Mouse (Mus musculus): ENCODE measurements at regions not wholly inside any gene's neighbourhood (a gene's known extent, or its start where the extent isn't known, plus 50 kb on each side); places are given as distances from the start of the nearest gene placed in this dataset.

- no peak overlapping the region for H3K4me3 ChIP-seq (ENCODE audit: control insufficient read depth, low read depth, low read length)
- H3K27me3 ChIP-seq (ENCODE audit: control insufficient read depth, insufficient read depth, low read length), result no peaks in the 10 kb centered on the region
- no peak overlapping the region for H3K27ac ChIP-seq (ENCODE audit: control insufficient read depth, insufficient read depth, low read depth, low read length)
- H3K4me1 ChIP-seq (ENCODE audit: control insufficient read depth, insufficient read depth, low read length), result no peaks in the 10 kb centered on the region
- no peaks in the 10 kb centered on the region for H3K36me3 ChIP-seq (ENCODE audit: control insufficient read depth, insufficient read depth, low read length)
- TF ChIP-seq POLR2A (IDR thresholded peaks at IDR 0.05; ENCODE audit: control insufficient read depth, low read depth, low read length), result no peak
- no peak for TF ChIP-seq CTCF (IDR thresholded peaks at IDR 0.05; ENCODE audit: control insufficient read depth, insufficient read depth, insufficient replicate concordance, low read depth, low read length)
Observed at GRCm38 (mm10) chr6:31048920-31049576, 90.2 kb upstream of the Klf14 start.

DNA sequence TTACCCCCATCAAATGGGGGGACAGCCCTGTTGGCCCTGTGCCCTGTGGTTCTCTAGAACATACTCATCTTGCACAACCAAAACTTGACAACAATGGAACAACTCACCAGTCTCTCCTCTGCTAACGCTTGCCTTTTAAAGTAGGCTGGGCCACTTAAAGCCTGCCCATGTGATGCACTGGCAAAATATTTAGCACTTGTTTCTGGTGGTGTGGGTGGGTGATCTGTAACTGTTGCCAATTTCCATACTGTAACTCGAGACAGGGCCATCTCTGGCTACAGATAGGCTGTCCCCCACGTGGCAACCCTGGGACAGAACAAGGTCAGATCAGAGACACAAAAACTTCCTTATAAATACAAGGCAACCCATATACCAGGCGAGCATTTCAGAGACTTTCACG lies 92.0 kb upstream of the Klf14 start:
- H3K4me1 ChIP-seq (ENCODE audit: control insufficient read depth, insufficient read depth, low read length), result no peaks in the 10 kb centered on the region
- H3K27me3 ChIP-seq (ENCODE audit: control insufficient read depth, insufficient read depth, low read length), result no peaks in the 10 kb centered on the region
- no peaks in the 10 kb centered on the region for H3K36me3 ChIP-seq (ENCODE audit: control insufficient read depth, insufficient read depth, low read length)
- TF ChIP-seq POLR2A (IDR thresholded peaks at IDR 0.05; ENCODE audit: control insufficient read depth, low read depth, low read length) (no peak), CTCF (IDR thresholded peaks at IDR 0.05; ENCODE audit: control insufficient read depth, insufficient read depth, insufficient replicate concordance, low read depth, low read length) (no peak)
- no peak overlapping the region for H3K4me3 ChIP-seq (ENCODE audit: control insufficient read depth, low read depth, low read length)
- H3K27ac ChIP-seq (ENCODE audit: control insufficient read depth, insufficient read depth, low read depth, low read length), result no peak overlapping the region

DNA sequence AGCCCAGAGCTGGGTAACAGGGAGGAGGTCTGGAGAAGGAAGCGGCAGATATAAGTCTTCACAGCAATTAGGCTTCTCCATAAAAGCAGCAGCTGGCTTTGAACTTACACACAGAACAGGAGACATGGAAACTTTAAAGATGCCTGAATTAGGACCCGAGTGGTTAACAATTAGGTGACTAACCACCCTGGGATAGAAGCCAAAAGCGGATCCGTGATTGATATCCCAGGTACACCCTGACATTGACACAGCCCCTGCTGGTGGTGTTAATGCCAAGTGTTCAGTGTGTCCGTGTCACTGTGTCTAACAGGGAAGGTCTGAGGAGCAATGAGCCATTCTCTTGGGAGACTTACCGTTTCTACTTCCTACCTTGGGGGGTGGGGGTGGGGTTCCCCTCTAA lies 92.9 kb upstream of the Klf14 start:
- no peak overlapping the region for H3K4me3 ChIP-seq (ENCODE audit: control insufficient read depth, low read depth, low read length)
- H3K36me3 ChIP-seq (ENCODE audit: control insufficient read depth, insufficient read depth, low read length), result no peaks in the 10 kb centered on the region
- no peak overlapping the region for H3K27ac ChIP-seq (ENCODE audit: control insufficient read depth, insufficient read depth, low read depth, low read length)
- no peaks in the 10 kb centered on the region for H3K27me3 ChIP-seq (ENCODE audit: control insufficient read depth, insufficient read depth, low read length)
- no peaks in the 10 kb centered on the region for H3K4me1 ChIP-seq (ENCODE audit: control insufficient read depth, insufficient read depth, low read length)
- no peak for TF ChIP-seq POLR2A (IDR thresholded peaks at IDR 0.05; ENCODE audit: control insufficient read depth, low read depth, low read length)
- TF ChIP-seq CTCF (IDR thresholded peaks at IDR 0.05; ENCODE audit: control insufficient read depth, insufficient read depth, insufficient replicate concordance, low read depth, low read length), result no peak

DNA sequence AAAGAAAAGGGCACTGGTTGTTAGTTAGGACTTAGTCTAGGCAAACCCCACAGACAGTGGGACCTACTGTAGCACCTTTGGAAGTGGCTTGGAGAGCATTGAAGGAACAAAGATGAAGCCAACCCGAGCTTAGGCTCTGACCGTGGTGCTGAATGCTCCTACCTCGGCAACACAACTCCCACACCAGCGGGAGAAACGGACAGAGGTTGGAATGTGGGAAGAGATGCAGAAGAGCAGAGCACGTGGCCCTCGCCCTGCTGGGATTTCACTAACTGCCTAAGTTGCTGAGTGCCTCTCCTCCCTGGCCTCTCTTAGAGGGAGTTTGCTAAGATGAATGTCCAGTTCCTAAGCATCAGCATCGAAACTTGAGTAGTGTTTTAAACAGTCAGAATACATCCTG lies 94.1 kb upstream of the Klf14 start:
- H3K4me3 ChIP-seq (ENCODE audit: control insufficient read depth, low read depth, low read length), result no peak overlapping the region
- TF ChIP-seq POLR2A (IDR thresholded peaks at IDR 0.05; ENCODE audit: control insufficient read depth, low read depth, low read length), result no peak
- H3K36me3 ChIP-seq (ENCODE audit: control insufficient read depth, insufficient read depth, low read length), result no peaks in the 10 kb centered on the region
- no peak overlapping the region for H3K27ac ChIP-seq (ENCODE audit: control insufficient read depth, insufficient read depth, low read depth, low read length)
- H3K27me3 ChIP-seq (ENCODE audit: control insufficient read depth, insufficient read depth, low read length), result no peaks in the 10 kb centered on the region
- no peaks in the 10 kb centered on the region for H3K4me1 ChIP-seq (ENCODE audit: control insufficient read depth, insufficient read depth, low read length)

GRCm38 (mm10) chr6:31056786-31057566 lies 98.1 kb upstream of the Klf14 start:
- no peak for TF ChIP-seq POLR2A (IDR thresholded peaks at IDR 0.05; ENCODE audit: control insufficient read depth, low read depth, low read length)
- TF ChIP-seq CTCF (IDR thresholded peaks at IDR 0.05; ENCODE audit: control insufficient read depth, insufficient read depth, insufficient replicate concordance, low read depth, low read length), result no peak

DNA sequence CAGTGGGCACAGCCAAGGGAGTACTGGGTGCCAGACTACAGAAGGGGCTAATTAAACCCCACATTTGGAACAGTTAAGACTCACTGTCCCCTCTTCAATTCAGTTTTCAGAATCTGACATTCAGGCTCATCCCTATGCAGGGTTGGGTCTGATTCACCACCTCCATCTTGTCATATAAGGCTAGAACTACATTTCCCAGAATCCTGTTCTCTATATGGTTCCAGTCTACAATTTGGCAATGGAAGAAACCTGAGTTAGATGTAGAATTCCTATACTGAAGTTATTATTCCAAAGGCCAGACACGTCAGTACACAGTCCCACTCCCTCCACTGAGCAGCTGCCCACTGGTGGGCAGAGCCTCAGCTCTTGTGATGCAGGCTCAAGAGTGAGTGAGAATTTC lies 99.4 kb upstream of the Klf14 start:
- Histone ChIP-seq H3K27me3 (ENCODE audit: control insufficient read depth, insufficient read depth, low read length) (no peaks in the 10 kb centered on the region), H3K36me3 (ENCODE audit: control insufficient read depth, insufficient read depth, low read length) (no peaks in the 10 kb centered on the region), H3K27ac (ENCODE audit: control insufficient read depth, insufficient read depth, low read depth, low read length) (no peak overlapping the region), H3K4me1 (ENCODE audit: control insufficient read depth, insufficient read depth, low read length) (no peaks in the 10 kb centered on the region), H3K4me3 (ENCODE audit: control insufficient read depth, low read depth, low read length) (no peak overlapping the region)
- TF ChIP-seq CTCF (IDR thresholded peaks at IDR 0.05; ENCODE audit: control insufficient read depth, insufficient read depth, insufficient replicate concordance, low read depth, low read length), result no peak
- no peak for TF ChIP-seq POLR2A (IDR thresholded peaks at IDR 0.05; ENCODE audit: control insufficient read depth, low read depth, low read length)

More at GRCm38 (mm10) chr6:31056786-31057566, 98.1 kb upstream of the Klf14 start:
- H3K27me3 ChIP-seq (ENCODE audit: control insufficient read depth, insufficient read depth, low read length), result no peaks in the 10 kb centered on the region
- no peak overlapping the region for H3K27ac ChIP-seq (ENCODE audit: control insufficient read depth, insufficient read depth, low read depth, low read length)
- no peaks in the 10 kb centered on the region for H3K4me1 ChIP-seq (ENCODE audit: control insufficient read depth, insufficient read depth, low read length)
- H3K36me3 ChIP-seq (ENCODE audit: control insufficient read depth, insufficient read depth, low read length), result no peaks in the 10 kb centered on the region
- H3K4me3 ChIP-seq (ENCODE audit: control insufficient read depth, low read depth, low read length), result no peak overlapping the region

- TF ChIP-seq POLR2A (IDR thresholded peaks at IDR 0.05; ENCODE audit: control insufficient read depth, low read depth, low read length), result no peak
- no peak for TF ChIP-seq CTCF (IDR thresholded peaks at IDR 0.05; ENCODE audit: control insufficient read depth, insufficient read depth, insufficient replicate concordance, low read depth, low read length)
- no peaks in the 10 kb centered on the region for H3K27me3 ChIP-seq (ENCODE audit: control insufficient read depth, insufficient read depth, low read length)
Observed at GRCm38 (mm10) chr6:31058961-31059360, 100.1 kb upstream of the Klf14 start.

More at GRCm38 (mm10) chr6:31058961-31059360, 100.1 kb upstream of the Klf14 start:
- H3K36me3 ChIP-seq (ENCODE audit: control insufficient read depth, insufficient read depth, low read length), result no peaks in the 10 kb centered on the region
- H3K4me1 ChIP-seq (ENCODE audit: control insufficient read depth, insufficient read depth, low read length), result no peaks in the 10 kb centered on the region
- H3K27ac ChIP-seq (ENCODE audit: control insufficient read depth, insufficient read depth, low read depth, low read length), result no peak overlapping the region
- H3K4me3 ChIP-seq (ENCODE audit: control insufficient read depth, low read depth, low read length), result no peak overlapping the region
